Mouse (Mus musculus): ENCODE results near the gene Magix. TPM values are rescaled to one million over a fixed set of nuclear protein-coding genes. Genes with fewer than 3 reads are reported as not detected.

The Magix gene
- polyA plus RNA-seq, 1 experiment = 3.4 TPM

DNA sequence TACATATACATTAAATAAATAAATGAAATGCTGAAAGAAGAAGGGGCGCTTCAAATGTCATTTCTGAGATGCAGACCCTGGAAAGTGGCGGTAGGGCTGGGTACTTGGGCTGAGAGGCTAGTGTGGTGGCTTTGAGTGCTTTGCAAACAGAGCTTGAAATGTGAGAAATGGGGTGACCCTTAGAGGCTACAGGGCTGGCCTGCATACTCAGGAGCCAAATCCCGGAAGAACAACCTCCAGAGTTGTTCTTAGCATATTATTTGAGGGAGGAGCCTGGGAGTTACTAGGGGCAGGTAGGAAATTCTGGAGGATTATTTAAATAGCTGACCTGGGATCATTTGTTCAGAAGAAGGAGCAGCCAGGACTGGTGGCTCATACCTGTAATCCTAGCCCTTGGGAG lies 9.4 kb upstream of the Magix start:
- H3K27ac ChIP-seq (replicated peaks; ENCODE audit: low read depth, low read length) = no peak overlapping the region
- no peak overlapping the region for H3K4me3 ChIP-seq (ENCODE audit: insufficient read depth, low read depth, low read length)
- H3K4me1 ChIP-seq (ENCODE audit: control insufficient read depth, insufficient read depth, insufficient read length, low read length) = no peaks in the 10 kb centered on the region

DNA sequence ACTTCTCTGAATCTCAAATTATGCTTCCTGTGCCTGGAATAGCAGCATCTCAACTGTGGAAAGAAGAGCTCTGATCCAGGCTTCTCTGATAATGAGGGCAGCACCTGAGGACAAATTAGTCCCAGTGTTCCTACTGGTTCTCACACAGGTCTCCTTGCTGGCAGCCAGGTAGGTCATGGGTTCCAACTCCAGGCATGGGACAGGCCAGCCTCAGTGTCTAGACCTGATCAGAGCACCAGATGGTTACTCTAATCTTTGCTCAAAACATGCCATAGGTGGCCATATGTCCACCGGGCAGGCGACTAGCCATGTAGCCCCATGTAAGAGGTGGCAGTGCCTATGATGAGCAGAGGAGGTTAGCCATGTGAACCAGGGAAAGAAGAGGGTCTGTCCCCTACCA lies 7.3 kb upstream of the Magix start:
- Histone ChIP-seq H3K4me1 (ENCODE audit: control insufficient read depth, insufficient read depth, insufficient read length, low read length) (no peaks in the 10 kb centered on the region), H3K4me3 (ENCODE audit: insufficient read depth, low read depth, low read length) (no peak overlapping the region), H3K27ac (replicated peaks; ENCODE audit: low read depth, low read length) (no peak overlapping the region)

DNA sequence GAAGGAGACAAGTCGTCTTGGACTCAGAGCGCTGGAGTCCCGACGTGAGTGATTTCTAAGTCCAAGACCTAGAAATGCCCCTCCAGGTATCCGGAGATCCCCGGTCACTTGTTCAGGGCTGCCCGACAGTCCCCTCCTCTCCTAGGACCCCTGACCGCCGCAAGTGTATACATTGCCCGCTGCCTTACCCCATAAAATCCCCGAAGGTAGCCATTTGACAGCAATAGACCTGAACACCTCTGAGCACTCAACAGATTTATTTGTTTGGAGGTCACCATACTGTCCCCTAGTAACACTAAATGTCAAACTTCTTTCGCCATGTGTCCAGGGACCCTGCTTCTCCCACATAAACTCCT lies 1.0 kb downstream of the Magix start:
- Histone ChIP-seq H3K4me3 (ENCODE audit: insufficient read depth, low read depth, low read length) (peak overlapping the region; percentile 77), H3K4me1 (ENCODE audit: control insufficient read depth, insufficient read depth, insufficient read length, low read length) (no peaks in the 10 kb centered on the region), H3K27ac (replicated peaks; ENCODE audit: low read depth, low read length) (peak overlapping the region; percentile 92)

DNA sequence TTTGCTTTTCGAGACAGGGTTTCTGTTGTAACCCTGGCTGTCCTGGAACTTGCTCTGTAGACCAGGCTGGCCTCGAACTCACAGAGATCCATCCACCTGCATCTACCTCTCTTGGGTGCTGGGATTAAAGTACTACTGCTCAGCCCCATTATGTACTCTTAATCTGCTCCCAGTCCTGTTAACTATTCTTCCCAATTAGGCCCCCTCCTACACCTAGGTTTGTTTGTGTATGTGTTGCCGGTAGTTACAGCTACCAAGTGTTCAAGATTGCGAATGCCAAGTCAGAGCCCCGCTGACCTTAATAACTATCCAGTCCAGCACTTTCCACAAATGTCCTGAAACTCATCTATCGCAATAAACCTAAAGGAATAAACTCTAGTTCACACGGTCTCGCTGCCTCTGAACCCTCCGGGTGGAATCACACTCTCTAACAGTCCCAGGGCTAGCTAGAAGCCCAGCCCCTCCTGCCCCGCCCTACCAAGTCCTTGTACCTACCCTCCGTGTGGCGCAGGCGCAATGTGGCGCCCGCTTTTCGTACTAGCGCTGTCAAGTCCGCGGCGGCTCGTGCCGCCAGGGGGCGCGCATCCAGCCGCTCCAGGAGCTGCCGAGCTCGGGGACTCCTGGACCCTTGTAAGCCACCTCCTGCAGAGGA lies 1.5 kb downstream of the Magix start:
- Histone ChIP-seq H3K4me1 (ENCODE audit: control insufficient read depth, insufficient read depth, insufficient read length, low read length) (no peaks in the 10 kb centered on the region), H3K27ac (replicated peaks; ENCODE audit: low read depth, low read length) (peak overlapping the region; percentile 93), H3K4me3 (ENCODE audit: insufficient read depth, low read depth, low read length) (peak overlapping the region; percentile 77)

DNA sequence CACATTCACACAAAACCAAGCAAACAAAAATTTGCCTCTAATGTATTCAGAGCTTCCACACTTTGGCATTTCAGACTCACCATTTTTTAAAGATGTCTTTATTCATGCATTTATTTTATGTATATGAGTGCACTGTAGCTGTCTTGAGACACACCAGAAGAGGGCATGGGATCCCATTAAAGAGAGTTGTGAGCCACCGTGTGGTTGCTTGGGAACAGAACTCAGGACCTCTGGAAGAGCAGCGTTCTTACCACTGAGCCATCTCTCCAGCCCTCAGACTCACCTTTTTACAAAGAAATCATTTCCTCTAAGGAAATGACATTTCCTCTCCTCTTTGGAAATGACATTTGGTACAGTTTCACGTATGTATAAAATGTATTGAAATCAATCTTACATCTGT lies 2.1 kb downstream of the Magix start:
- Histone ChIP-seq H3K4me3 (ENCODE audit: insufficient read depth, low read depth, low read length) (no peak overlapping the region; the same call in 1 of the 2 replicates), H3K4me1 (ENCODE audit: control insufficient read depth, insufficient read depth, insufficient read length, low read length) (no peaks in the 10 kb centered on the region), H3K27ac (replicated peaks; ENCODE audit: low read depth, low read length) (peak overlapping the region; percentile 93)

DNA sequence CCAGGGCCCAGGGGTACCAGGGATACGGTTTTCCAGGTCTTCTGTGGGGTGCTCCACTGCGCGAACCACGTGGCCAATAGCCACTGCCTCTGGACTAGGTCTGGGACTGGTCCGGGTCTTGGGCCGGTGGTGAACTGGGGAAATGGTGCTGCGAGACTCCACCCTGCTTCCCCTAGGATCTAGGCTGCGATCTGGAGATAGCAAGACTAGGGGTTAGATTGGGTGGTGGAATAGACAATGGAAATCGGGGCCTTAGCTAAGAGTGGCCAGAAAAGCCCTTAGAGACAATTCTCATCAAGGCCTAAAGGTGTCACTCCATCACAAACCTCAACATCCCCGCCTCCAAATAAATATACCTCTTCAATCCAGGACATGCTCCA lies 6.1 kb downstream of the Magix start:
- H3K4me3 ChIP-seq (ENCODE audit: insufficient read depth, low read depth, low read length) = no peak overlapping the region
- no peak overlapping the region for H3K27ac ChIP-seq (replicated peaks; ENCODE audit: low read depth, low read length)
- no peaks in the 10 kb centered on the region for H3K4me1 ChIP-seq (ENCODE audit: control insufficient read depth, insufficient read depth, insufficient read length, low read length)

DNA sequence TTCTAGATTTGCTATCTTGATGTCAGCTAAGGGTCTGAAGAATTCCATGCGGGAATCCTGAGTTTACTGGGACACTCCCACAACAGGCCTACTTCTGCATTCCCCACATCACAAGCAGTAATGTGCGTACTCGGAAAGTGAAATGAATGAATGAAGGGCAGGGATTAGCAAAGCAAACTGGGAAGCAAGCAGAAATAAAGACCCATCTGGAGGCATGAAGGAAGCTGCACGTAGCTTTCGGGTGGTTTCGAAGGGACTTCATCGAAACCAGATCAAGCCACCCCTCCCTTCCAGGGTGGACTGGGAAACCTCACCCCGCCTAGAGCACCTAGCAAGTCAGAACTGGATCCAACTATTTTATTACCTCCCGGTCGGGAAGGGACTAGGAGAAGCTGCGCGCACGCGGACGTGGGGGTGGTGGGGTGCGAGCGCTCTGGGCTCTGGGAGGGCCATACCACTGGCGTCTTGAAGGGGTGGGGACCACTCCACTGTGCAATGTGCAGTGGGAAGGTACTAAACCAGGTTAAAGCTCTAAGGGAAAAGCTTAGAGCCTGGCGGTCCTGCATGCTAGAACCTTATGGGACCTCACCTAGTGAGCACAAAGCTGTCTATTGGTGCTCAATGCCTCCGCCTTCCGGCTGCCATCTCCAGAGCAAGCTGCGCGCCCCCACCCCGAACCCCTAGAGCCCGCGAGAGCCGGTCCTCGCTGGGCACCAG lies 6.6 kb downstream of the Magix start:
- Histone ChIP-seq H3K27ac (replicated peaks; ENCODE audit: low read depth, low read length) (no peak overlapping the region), H3K4me1 (ENCODE audit: control insufficient read depth, insufficient read depth, insufficient read length, low read length) (no peaks in the 10 kb centered on the region), H3K4me3 (ENCODE audit: insufficient read depth, low read depth, low read length) (peak overlapping the region; percentile 28)

DNA sequence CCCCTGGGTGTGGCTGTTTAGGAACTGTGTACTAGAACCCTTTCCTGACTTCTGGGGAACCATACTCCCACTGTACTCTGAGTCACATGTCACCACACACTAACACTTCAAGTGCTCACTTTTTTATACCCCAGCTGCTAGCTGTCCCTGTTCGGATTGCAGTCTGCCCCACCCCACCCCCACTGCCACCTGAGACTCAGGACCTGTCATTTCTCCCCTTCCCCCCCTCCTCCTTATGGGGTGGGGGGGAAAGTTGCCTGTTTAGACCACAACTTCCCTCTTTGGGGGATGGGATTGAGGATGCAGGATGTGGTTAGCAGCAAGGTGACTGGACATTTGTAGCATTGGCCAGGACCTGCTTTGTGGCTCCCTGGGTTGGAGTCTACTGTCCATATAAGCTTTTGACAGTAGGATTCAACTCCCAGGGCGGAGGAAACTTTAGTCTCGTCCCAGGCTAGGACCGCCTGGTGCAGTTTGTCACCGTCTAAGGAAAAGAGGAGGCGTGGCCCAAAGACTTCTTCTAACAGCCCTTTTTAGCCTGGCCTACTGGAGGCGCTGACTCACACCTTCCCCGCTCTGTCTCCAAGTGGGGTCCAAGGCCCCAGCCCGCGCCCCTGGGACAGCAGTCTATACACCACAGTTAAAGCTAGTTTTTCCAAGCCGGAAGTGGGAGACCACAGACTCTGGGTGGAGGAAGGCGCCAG lies 7.3 kb downstream of the Magix start:
- Histone ChIP-seq H3K4me3 (ENCODE audit: insufficient read depth, low read depth, low read length) (0 out of 2 replicates have a peak overlapping the region, but pooled peaks have one; percentile 28), H3K27ac (replicated peaks; ENCODE audit: low read depth, low read length) (no peak overlapping the region; the same call in 1 of the 2 replicates), H3K4me1 (ENCODE audit: control insufficient read depth, insufficient read depth, insufficient read length, low read length) (no peaks in the 10 kb centered on the region)

DNA sequence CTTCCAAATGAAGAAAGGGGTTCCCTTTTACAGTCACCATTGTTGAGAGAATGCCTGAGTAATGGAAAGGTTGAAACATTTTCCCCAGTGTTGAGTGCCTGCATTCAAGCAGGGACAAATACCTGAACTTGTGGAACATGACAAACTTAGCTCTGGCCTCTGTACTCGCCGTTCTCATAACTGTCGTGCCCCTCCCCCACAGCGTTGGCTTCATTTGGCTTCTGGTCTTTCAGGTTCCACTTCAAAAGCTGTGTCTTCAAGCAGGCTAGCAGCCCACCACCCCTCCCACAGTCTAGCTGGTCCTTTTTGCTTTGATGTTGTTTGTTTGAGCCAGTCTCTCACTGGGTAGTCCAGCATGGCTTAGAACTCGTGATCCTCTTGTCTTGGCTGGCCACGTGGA lies 8.3 kb downstream of the Magix start:
- Histone ChIP-seq H3K4me3 (ENCODE audit: insufficient read depth, low read depth, low read length) (no peak overlapping the region), H3K4me1 (ENCODE audit: control insufficient read depth, insufficient read depth, insufficient read length, low read length) (no peaks in the 10 kb centered on the region), H3K27ac (replicated peaks; ENCODE audit: low read depth, low read length) (no peak overlapping the region)

DNA sequence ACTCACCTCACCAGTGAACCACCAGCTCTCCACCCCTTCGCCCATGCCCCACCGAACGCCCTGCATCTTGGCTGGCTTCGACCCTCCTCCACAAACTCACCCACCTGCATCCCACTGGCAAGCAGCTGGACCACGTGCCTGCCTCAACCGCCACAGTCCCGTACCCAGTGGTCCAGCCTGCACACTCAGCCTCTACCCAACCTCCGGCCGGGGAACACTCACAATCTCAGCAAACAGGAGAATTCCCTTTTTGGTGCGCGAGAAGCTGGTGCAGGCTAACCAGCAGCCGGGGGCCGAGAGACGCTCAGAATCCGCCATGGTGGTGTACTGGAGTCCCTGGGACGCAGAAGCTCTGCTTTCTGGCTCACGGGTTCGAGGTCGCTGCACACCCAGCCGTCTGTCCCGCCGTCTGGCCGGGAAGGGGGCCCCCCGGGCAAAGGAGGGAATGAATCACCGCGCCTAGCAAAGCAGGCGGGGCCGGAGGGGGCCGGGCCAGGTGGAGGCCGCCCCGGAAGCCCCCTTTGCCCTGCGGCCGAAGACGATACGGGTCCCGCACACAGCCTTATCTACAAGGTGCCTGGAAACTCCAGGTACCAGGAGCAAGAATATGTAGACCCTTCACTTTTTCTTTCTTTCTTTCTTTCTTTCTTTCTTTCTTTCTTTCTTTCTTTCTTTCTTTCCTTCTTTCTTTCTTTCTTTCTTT lies 10.0 kb downstream of the Magix start, which contains the start of gene Plp2:
Gene Plp2 (minus strand): TSS at position 470 of the 703 bp plus-strand sequence.
- peak within 1 kb of the TSS; percentile 78 for H3K27ac ChIP-seq (replicated peaks; ENCODE audit: low read depth, low read length)
- no peaks in the 10 kb centered on the region; the same call in none of the 2 replicates for H3K4me1 ChIP-seq (ENCODE audit: control insufficient read depth, insufficient read depth, insufficient read length, low read length)
- peak within 1 kb of the TSS; percentile 95 for H3K4me3 ChIP-seq (ENCODE audit: insufficient read depth, low read depth, low read length)

DNA sequence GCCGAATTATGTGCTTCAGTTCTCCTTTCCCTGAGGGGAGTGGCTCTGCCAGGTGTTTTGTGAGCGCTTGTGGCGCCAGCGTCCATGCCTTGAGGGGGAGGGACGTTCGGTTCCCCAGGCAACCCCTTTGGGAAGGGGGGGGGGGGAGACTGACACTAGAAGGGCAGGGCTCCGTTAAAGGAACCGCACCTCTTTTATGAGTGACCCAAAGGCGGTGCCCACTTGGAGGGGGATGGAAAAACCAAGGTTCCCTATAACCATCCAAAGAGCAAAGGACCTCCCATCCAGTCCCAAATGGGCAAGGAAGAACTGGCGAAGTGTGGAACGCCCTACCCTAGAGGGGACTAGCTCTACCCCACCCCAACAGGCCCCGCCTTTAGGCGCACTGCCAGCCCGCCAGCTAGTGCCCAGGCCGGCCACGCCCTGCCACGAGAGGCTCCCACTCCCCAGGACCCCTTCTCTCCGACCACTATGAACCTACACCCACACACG lies 10.6 kb downstream of the Magix start:
- peak overlapping the region; percentile 95 for H3K4me3 ChIP-seq (ENCODE audit: insufficient read depth, low read depth, low read length)
- H3K27ac ChIP-seq (replicated peaks; ENCODE audit: low read depth, low read length) = peak overlapping the region; percentile 78
- no peaks in the 10 kb centered on the region; the same call in none of the 2 replicates for H3K4me1 ChIP-seq (ENCODE audit: control insufficient read depth, insufficient read depth, insufficient read length, low read length)

DNA sequence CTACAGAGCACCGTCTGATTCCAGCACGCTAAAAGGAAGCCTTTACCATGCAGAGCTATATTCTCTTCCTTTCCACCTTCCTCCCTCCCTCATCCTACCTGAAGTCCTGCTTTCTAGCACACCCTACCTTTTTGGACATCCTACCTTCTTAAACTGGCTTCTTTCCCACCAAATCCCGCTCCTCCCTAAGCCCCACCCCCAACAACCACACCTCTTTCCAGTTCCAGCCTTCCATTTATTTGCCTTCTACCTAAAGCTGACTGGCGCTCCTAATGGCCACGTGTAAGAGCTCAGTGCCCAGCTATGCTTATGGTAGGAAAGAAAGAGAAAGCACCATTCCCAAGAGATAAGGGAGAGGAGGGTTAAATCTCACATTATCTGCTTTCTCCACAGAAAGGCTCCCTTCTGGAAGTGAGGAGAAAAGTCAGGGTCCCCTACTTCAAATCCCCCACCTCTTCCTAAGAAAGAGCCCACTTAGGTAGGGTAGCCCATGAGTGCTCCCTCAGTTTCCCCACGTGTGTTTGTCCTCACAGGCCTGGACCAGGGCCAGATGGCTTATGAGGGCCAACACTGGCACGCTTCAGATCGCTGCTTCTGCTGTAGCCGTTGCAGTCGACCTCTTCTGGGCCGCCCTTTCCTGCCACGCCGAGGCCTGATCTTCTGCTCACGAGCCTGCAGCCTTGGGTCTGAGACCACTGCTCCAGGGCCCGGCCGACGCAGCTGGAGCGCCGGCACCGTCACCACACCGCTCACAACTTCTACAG lies 15.1 kb downstream of the Magix start:
- H3K4me1 ChIP-seq (ENCODE audit: control insufficient read depth, insufficient read depth, insufficient read length, low read length) = peaks cover 4% of the 10 kb centered on the region
- H3K27ac ChIP-seq (replicated peaks; ENCODE audit: low read depth, low read length) = peak overlapping the region; percentile 63
- no peak overlapping the region for H3K4me3 ChIP-seq (ENCODE audit: insufficient read depth, low read depth, low read length)

DNA sequence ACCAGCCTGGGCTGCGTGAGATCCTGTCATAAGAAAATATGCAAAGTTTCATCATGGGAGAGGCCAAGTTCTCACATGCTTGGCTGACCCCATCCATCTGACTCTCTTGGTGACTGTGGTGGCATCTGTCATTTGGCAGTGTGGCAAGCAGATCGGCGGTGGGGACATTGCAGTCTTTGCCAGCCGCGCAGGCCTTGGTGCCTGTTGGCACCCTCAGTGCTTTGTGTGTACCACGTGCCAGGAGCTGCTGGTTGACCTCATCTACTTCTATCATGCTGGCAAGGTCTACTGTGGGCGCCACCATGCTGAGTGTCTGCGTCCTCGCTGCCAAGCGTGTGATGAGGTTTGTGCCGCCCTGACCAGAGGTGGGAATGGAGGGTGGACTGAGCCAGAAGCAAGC lies 16.3 kb downstream of the Magix start:
- Histone ChIP-seq H3K4me3 (ENCODE audit: insufficient read depth, low read depth, low read length) (no peak overlapping the region), H3K27ac (replicated peaks; ENCODE audit: low read depth, low read length) (peak overlapping the region; percentile 93)

DNA sequence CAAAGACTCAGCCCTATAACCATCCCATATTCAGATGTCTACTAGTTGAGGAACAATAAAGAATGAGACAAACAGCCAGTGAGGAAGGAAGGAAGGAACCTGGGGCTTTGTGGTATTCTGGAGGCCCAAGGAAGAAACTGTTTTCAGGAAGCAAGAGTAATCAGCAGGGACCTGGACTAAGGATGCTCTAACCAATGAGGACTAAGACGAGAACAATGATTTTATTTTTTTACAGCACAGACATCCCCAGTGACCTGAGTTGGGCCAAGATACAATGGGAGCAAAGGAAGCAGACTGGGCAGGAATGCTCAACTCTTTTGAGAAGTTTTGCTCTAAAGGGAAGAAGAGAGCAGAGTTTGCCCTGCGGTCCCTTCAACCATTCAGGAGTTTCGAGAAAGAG lies 18.1 kb downstream of the Magix start:
- H3K4me1 ChIP-seq (ENCODE audit: control insufficient read depth, insufficient read depth, insufficient read length, low read length) = peaks cover 4% of the 10 kb centered on the region
- peak overlapping the region; percentile 93 for H3K27ac ChIP-seq (replicated peaks; ENCODE audit: low read depth, low read length)
- peak overlapping the region; percentile 23; the same call in 1 of the 2 replicates for H3K4me3 ChIP-seq (ENCODE audit: insufficient read depth, low read depth, low read length)

More for the DNA sequence above, 16.3 kb downstream of the Magix start:
- peaks cover 4% of the 10 kb centered on the region for H3K4me1 ChIP-seq (ENCODE audit: control insufficient read depth, insufficient read depth, insufficient read length, low read length)
